Mouse (Mus musculus) neutrophil, adult 65 days (primary cell): ENCODE data around the gene Tmem18. TPM values are rescaled to one million over a fixed set of nuclear protein-coding genes. Genes with fewer than 3 reads are reported as not detected.

Experiments
- total RNA-seq: library from RNA; stranded (reverse); gene quantifications from 2 replicates; pipeline ENCODE4 v1.2.4, GENCODE M21; 2023

Tmem18 gene
- total RNA-seq: 5.4 and 6.0 TPM in 2 replicates

DNA sequence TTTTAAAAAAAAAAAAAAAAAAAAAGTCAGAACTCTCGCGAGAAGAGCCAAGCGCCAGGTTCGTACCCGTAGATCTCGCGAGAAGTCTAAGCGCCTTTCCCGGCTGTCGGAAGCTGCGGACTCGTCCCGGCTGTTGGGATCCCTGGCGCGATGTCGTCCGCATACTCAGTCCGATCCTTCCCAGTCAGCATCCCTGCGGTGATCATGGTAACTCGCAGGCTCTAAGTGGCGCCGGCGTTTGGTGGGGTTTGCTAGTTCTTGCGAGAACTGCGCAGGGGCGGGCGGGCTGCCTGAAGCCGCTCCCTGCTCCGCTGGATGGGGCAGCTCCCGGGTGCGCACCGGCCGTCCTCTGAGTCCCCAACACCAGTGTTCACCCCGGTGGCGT, at the start of gene Tmem18:
TSS of gene Tmem18 (plus strand) at position 71 of the 385 bp plus-strand sequence.

Other genes starting within 250 kb of the Tmem18 start
- not detected in 2 replicates for gene Sntg2, start 211.1 kb upstream of the Tmem18 start, total RNA-seq